Mouse (Mus musculus) right cerebral cortex, adult 2 months (tissue): ENCODE measurements around the gene Gm11595.
"Not testable (repeated sequence)": the region's sequence is repeated elsewhere in the genome, so short reads cannot be mapped to it uniquely, and the experiment has no call there.

Source experiments
- DNase-seq, 2 experiments: peaks; one replicate each; pipeline ENCODE4 v3.0.0; 2021 to 2022; ENCODE audit warnings: low spot score in 2 of 2

Gm11595 gene

GRCm38 (mm10) chr11:99772813-99773212 is at the start of gene Gm11595:
TSS of gene Gm11595 (minus strand) at chr11:99772913.
- DNase-seq, result not testable (repeated sequence)

- not testable (repeated sequence) for DNase-seq
Measured at GRCm38 (mm10) chr11:99815566-99815965, 42.9 kb upstream of the Gm11595 start, which contains the start of gene Gm11564. TSS of gene Gm11564 (minus strand) at chr11:99815666.

GRCm38 (mm10) chr11:99809792-99810191 is 37.1 kb upstream of the Gm11595 start, which contains the start of gene Krtap4-13:
TSS of gene Krtap4-13 (minus strand) at chr11:99809892.
- not testable (repeated sequence) for DNase-seq

GRCm38 (mm10) chr11:99804346-99804745 is 31.6 kb upstream of the Gm11595 start, which contains the start of gene Gm11554:
TSS of gene Gm11554 (minus strand) at chr11:99804446.
- not testable (repeated sequence) for DNase-seq

DNA sequence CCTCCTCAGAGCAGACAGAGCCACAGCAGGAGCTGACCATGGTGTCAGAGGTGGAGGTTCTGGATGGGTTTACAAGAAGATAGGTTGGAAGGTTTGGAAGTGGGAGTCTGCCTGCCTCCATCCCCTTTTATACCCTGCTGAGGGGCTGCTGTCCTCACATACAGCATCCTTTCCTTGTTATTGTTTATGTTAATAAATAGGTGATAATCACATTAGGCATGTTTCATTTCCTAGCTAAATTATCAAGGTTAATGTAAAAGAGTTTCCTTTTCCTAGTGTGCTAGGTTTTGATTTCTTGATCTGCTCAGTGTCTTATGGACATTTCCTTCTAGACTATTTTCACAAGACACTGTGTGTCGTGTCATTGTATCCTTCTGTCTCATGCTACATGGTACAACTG is 26.1 kb upstream of the Gm11595 start, which contains the start of gene Gm11569:
Gene Gm11569 (minus strand): TSS at position 101 of the 400 bp plus-strand sequence.
- DNase-seq, result not testable (repeated sequence)

DNA sequence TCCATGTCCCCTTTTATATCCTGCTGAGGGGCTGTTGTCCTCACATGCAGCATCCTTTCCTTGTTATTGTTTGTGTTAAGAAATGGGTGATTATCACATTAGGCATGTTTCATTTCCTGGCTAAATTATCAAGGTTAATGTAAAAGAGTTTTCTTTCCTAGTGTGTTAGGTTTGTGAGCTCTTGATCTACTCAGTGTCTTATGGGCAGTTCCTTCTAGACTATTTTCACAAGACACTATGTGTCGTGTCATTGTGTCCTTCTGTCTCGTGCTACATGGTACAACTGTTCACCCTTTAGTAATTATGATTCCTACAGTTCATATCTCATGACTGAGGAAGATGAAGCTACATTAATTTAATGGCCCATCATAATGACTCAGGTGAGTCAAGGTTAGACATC is 20.7 kb upstream of the Gm11595 start, which contains the start of gene Gm11596:
Gene Gm11596 (minus strand): TSS at position 101 of the 400 bp plus-strand sequence.
- DNase-seq, result no peak

GRCm38 (mm10) chr11:99784900-99785299 is 12.2 kb upstream of the Gm11595 start, which contains the start of gene Krtap4-9:
TSS of gene Krtap4-9 (plus strand) at chr11:99785200.
- not testable (repeated sequence) for DNase-seq

GRCm38 (mm10) chr11:99780604-99781003 is 7.9 kb upstream of the Gm11595 start, which contains the start of gene Krtap4-8:
TSS of gene Krtap4-8 (minus strand) at chr11:99780704.
- DNase-seq, result no peak

DNA sequence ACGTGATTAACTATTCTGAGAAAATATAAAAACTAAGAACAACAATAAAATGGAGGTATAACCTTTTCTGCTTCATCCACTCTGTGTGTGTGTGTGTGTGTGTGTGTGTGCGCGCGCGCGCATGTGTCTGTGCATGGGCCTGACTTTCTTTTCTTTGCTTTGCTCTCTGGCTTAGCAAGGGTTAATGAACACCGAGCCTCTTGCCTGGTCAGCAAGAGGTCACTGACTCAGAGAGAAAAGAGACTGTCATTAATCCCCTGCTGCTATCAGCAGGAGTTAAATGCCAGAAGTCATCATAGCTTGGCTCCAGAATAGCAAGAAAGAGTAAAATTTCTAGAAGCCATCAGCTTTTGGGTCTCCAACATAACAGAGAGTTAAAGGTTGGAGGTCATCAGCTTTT is 5.7 kb upstream of the Gm11595 start:
- no peak for DNase-seq

GRCm38 (mm10) chr11:99768410-99768809 is 4.3 kb downstream of the Gm11595 start:
- no peak for DNase-seq

GRCm38 (mm10) chr11:99758877-99759276 is 13.8 kb downstream of the Gm11595 start:
- DNase-seq, result no peak

GRCm38 (mm10) chr11:99743985-99744384 is 28.7 kb downstream of the Gm11595 start:
- DNase-seq, result no peak

DNA sequence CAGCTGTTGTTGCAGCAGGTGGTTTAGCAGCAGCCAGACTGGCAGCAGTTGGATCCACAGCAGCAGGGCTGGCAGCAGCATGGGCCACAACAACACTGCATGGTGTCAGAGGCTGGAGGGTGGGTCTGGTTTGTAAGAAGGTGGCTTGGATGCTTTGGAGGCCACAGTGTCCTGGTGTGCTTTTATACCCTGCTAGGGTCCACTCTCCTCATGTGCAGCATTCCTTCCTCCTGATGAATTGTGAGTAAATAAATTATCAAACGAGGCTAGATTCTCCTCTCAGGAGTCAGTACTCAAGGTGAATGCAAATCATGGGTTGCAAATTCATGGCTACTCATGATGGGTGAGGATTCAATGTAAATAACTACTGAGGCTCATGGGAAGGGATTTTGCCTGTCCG is 38.5 kb downstream of the Gm11595 start, which contains the start of gene Gm14180:
Gene Gm14180 (minus strand): TSS at position 101 of the 400 bp plus-strand sequence.
- DNase-seq, result no peak

GRCm38 (mm10) chr11:99724061-99724460 is 48.7 kb downstream of the Gm11595 start:
- no peak for DNase-seq
